Comparison of ENCODE assay signal across 24 mouse cellular contexts in genomic region chr4:149550866-149551265, GRCm38 (mm10). TPM values are rescaled to one million over a fixed set of nuclear protein-coding genes. Genes with fewer than 3 reads are reported as not detected.
DNase-seq lines count a peak whose midpoint lies in the region; ATAC-seq lines count a peak whose summit lies in the region.
"Had no signal": no experiment of that assay in that cellular context is flagged by ENCODE, and none has a peak within 500 bp of the region (broad histone marks: within the 10 kb centered on the region; RNA-seq: fewer than 3 reads in every experiment).

No protein-coding gene starts in this region.

- H3K4me3 ChIP-seq in kidney, embryonic 16.5 days (ENCODE audit: low read length) = no peak overlapping the region
- peak overlapping the region; percentile 33 for H3K4me3 ChIP-seq in megakaryocyte, embryonic 14.5 days (replicated peaks)
- H3K4me3 ChIP-seq: embryonic facial prominence, embryonic 13.5 days; embryonic facial prominence, embryonic 15.5 days; erythroblast, embryonic 14.5 days; forebrain, embryonic 10.5 days; forebrain, embryonic 12.5 days had no signal

- H3K4me1 ChIP-seq in kidney, embryonic 16.5 days (ENCODE audit: insufficient read depth, low read length) = no peaks in the 10 kb centered on the region
- peaks cover 21% of the 10 kb centered on the region for H3K4me1 ChIP-seq in megakaryocyte, embryonic 14.5 days
- H3K4me1 ChIP-seq: embryonic facial prominence, embryonic 15.5 days; forebrain, embryonic 10.5 days; forebrain, embryonic 12.5 days had no signal

- 70% methylated on average over 5 of the region's 5 CpGs for WGBS in kidney, embryonic 16.5 days

- DNase-seq in kidney, postnatal 36 days = no peak
- DNase-seq in 3134 (ENCODE audit: extremely low read depth, insufficient read length, low spot score) = peak; percentile 63
- DNase-seq in 3T3-L1 (ENCODE audit: low read depth, low spot score) = peak; percentile 60
- no peak for DNase-seq in left cerebral cortex, postnatal 10 days (ENCODE audit: extremely low spot score in 1 of 2, low spot score in 2 of 2)
- no peak for DNase-seq in cerebellum, adult 8-10 months
- DNase-seq: adrenal gland, adult 8-10 months; adrenal gland, postnatal 14 days; adrenal gland, postnatal 36 days; cerebellum, adult 11-12 months; cerebellum, adult 2 months; cerebellum, adult 9-11 months; cerebellum, postnatal 14 days; cerebellum, postnatal 36 days; embryo, embryonic 11 days had no signal

- H3K9me3 ChIP-seq in kidney, embryonic 16.5 days (ENCODE audit: low read length) = no peaks in the 10 kb centered on the region
- H3K9me3 ChIP-seq in megakaryocyte, embryonic 14.5 days = no peaks in the 10 kb centered on the region
- H3K9me3 ChIP-seq: embryonic facial prominence, embryonic 13.5 days; embryonic facial prominence, embryonic 15.5 days; forebrain, embryonic 10.5 days; forebrain, embryonic 12.5 days had no signal

- ATAC-seq in kidney, embryonic 16.5 days (ENCODE audit: low FRiP score, low TSS enrichment) = no peak
- no peak for ATAC-seq in megakaryocyte, adult 5-6 weeks (ENCODE audit: poor library complexity, severe bottlenecking)
- ATAC-seq: forebrain, embryonic 14.5 days; forebrain, embryonic 16.5 days had no signal

- H3K9ac ChIP-seq in kidney, embryonic 16.5 days (replicated peaks; ENCODE audit: low read length) = 0 out of 2 replicates have a peak overlapping the region, but pooled peaks have one; percentile 15
- H3K9ac ChIP-seq: embryonic facial prominence, embryonic 13.5 days; embryonic facial prominence, embryonic 15.5 days; forebrain, embryonic 12.5 days had no signal

- no peaks in the 10 kb centered on the region for H3K27me3 ChIP-seq in kidney, embryonic 16.5 days (ENCODE audit: insufficient read depth, low read length)
- peaks cover 52% of the 10 kb centered on the region for H3K27me3 ChIP-seq in megakaryocyte, embryonic 14.5 days (replicated peaks)
- H3K27me3 ChIP-seq: embryonic facial prominence, embryonic 13.5 days; embryonic facial prominence, embryonic 15.5 days; forebrain, embryonic 12.5 days had no signal

- H3K27ac ChIP-seq in kidney, embryonic 16.5 days (ENCODE audit: low read length) = no peak overlapping the region
- H3K27ac ChIP-seq: embryonic facial prominence, embryonic 13.5 days; embryonic facial prominence, embryonic 15.5 days; forebrain, embryonic 10.5 days; forebrain, embryonic 12.5 days had no signal

- H3K36me3 ChIP-seq in kidney, embryonic 16.5 days (ENCODE audit: insufficient read depth, low read length) = peaks cover 11% of the 10 kb centered on the region
- H3K36me3 ChIP-seq in megakaryocyte, embryonic 14.5 days (replicated peaks; ENCODE audit: low read length) = peaks cover 3% of the 10 kb centered on the region

- intact Hi-C loops in left cerebral cortex, postnatal 10 days (cut with DNase I) = no loop called here

- no peak overlapping the region for H3K4me2 ChIP-seq in kidney, embryonic 16.5 days (replicated peaks; ENCODE audit: low read depth, low read length)
- H3K4me2 ChIP-seq: embryonic facial prominence, embryonic 13.5 days; embryonic facial prominence, embryonic 15.5 days; forebrain, embryonic 12.5 days had no signal

RNA-seq across cellular contexts. Expression of gene Ctnnbip1, which starts 32.8 kb away (rescaled TPM):
- polyA plus RNA-seq in kidney, embryonic 16.5 days (2015; fragmentation: Nextera tagmentation; extraction: Ambion mirVana) = 54.1 and 57.4 TPM in 2 replicates
- 1.0 and 14.5 TPM in 2 replicates for polyA plus RNA-seq in megakaryocyte, embryonic 14.5 days (2012; ENCODE audit: insufficient read depth, low replicate concordance)
- total RNA-seq in megakaryocyte, adult 5-6 weeks (2015) = 6.2 and 8.4 TPM in 2 replicates
- 9.7 and 10.8 TPM in 2 replicates for total RNA-seq in megakaryocyte, adult 5-6 weeks (2017)
- 10 to 100 TPM; 65.3 to 73.2 TPM for total RNA-seq in left cerebral cortex, postnatal 10 days (2021)

RNA-seq across cellular contexts. Expression of gene Clstn1, which starts 35.4 kb away (rescaled TPM):
- 13.3 and 14.1 TPM in 2 replicates for polyA plus RNA-seq in kidney, embryonic 16.5 days (2015; fragmentation: Nextera tagmentation; extraction: Ambion mirVana)
- polyA plus RNA-seq in megakaryocyte, embryonic 14.5 days (2012; ENCODE audit: insufficient read depth, low replicate concordance) = 10.0 and 13.2 TPM in 2 replicates
- total RNA-seq in megakaryocyte, adult 5-6 weeks (2015) = 0.64 and 0.74 TPM in 2 replicates
- total RNA-seq in megakaryocyte, adult 5-6 weeks (2017) = 1.2 and 1.8 TPM in 2 replicates
- total RNA-seq in left cerebral cortex, postnatal 10 days (2021) = 100 to 1,000 TPM; 909 to 940 TPM

Comparison
In these comparisons a context has a peak if more than half of its experiments do, and no peak if none do; other contexts are left out.
1. DNase-seq: peak in 3134 (single experiment) and 3T3-L1 (single experiment); none in kidney, postnatal 36 days (0 of 2), left cerebral cortex, postnatal 10 days (0 of 2) and cerebellum, adult 8-10 months (single experiment).
2. RNA of gene Ctnnbip1, which starts 32.8 kb away (total RNA-seq): 65.3 to 73.2 TPM in left cerebral cortex, postnatal 10 days; 6.2 to 10.8 TPM in megakaryocyte, adult 5-6 weeks; every median in the first group is over 4 times any median in the second.
3. RNA of gene Clstn1, which starts 35.4 kb away (total RNA-seq): 909 to 940 TPM in left cerebral cortex, postnatal 10 days; 0.64 to 1.8 TPM in megakaryocyte, adult 5-6 weeks; every median in the first group is over 100 times any median in the second.